Mouse (Mus musculus) lung, adult 2 months (tissue): ENCODE measurements around the gene Mptx2. TPM values are rescaled to one million over a fixed set of nuclear protein-coding genes. Genes with fewer than 3 reads are reported as not detected.
"Not testable (repeated sequence)": the region's sequence is repeated elsewhere in the genome, so short reads cannot be mapped to it uniquely, and the experiment has no call there.

ENCODE experiments used
- DNase-seq: peaks from one replicate; pipeline ENCODE4 v3.0.0; 2022
- H3K4me1 ChIP-seq: fragments of 200-500 bp; 2 replicates; pipeline ENCODE4 v1.6.1; 2011; ENCODE audit warnings: low read length; ENCODE audit not compliant: control insufficient read depth, insufficient read depth
- H3K4me3 ChIP-seq: fragments of 200-500 bp; replicated peaks from 2 replicates; pipeline ENCODE3; 2011; ENCODE audit warnings: low read depth, mild to moderate bottlenecking, control low read depth, low read length; ENCODE audit errors: extremely low read depth
- CTCF ChIP-seq: fragments of 200-500 bp; IDR thresholded peaks from 2 replicates; pipeline ENCODE4 v1.5.1; 2011; ENCODE audit warnings: mild to moderate bottlenecking, low read length, control low read depth; ENCODE audit not compliant: insufficient read depth
- POLR2A ChIP-seq: fragments of 200-500 bp; IDR thresholded peaks from 2 replicates; pipeline ENCODE4 v1.6.1; 2011; ENCODE audit warnings: low read depth, mild to moderate bottlenecking, control low read depth, low read length, borderline replicate concordance; ENCODE audit errors: extremely low read depth
- WGBS: fragments of 180-500 bp; shearing (Covaris S2); methylation state at CpG from one replicate; pipeline ENCODE4 v1.1.7; 2018; 5-methylcytosine and 5-hydroxymethylcytosine counted together
- polyA plus RNA-seq: library from polyadenylated mRNA; depleted of rRNA; stranded (reverse); fragments of >200 nt; gene quantifications from 2 replicates; pipeline ENCODE4 v1.2.3, GENCODE M21; 2012; rRNA removed

Gene Mptx2
- polyA plus RNA-seq, 1 experiment = not detected

DNA sequence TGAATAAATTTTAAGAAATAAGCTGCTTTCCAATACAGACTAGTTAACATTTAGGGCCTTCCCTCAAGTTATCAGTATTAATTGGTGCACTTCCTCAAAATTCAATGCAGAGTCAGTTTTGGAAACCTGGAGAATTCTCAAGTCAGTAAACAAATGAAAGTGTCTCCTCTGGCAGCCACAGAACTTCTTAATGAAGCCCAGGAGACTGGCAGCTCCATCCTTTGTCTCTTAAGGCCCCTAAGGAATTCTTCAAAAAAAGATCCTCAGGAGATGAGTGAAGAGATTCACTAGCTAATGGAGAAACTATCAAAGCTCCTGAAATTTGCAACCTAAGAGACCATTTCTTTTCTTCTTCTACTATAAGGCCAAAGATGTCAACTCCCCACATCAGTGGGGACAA, 11.9 kb downstream of the Mptx2 start, which contains the start of gene Olfr418:
Gene Olfr418, plus strand, starts transcription at position 301 of the 400 bp plus-strand sequence.
- DNase-seq = no peak
- TF ChIP-seq POLR2A = no peak
- no peak for TF ChIP-seq CTCF
- H3K4me1 ChIP-seq = no peaks in the 10 kb centered on the region
- no peak within 1 kb of the TSS for H3K4me3 ChIP-seq

DNA sequence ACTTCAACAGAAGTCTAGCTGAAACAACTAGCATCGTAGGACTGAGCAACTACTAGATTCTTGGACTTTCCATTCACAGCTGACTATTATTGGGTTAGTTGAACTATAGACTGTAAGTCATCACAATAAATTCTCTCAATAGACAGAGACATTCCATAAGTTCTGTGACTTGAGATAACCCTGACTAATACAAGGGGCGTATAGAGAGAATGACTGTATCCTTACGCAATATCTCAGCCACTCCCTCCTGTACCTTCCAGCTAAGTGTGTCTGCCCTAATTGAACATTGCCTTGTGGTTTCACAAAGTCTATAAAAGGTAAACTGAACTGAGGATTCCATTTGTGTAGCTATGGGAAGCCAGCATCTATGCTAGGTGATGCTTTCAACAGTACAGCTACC, 27.7 kb downstream of the Mptx2 start:
- 85% methylated on average over 3 of the region's 3 CpGs for WGBS
- DNase-seq = no peak
- Histone ChIP-seq H3K4me3 (no peak overlapping the region), H3K4me1 (no peaks in the 10 kb centered on the region)
- TF ChIP-seq CTCF (no peak), POLR2A (no peak)

DNA sequence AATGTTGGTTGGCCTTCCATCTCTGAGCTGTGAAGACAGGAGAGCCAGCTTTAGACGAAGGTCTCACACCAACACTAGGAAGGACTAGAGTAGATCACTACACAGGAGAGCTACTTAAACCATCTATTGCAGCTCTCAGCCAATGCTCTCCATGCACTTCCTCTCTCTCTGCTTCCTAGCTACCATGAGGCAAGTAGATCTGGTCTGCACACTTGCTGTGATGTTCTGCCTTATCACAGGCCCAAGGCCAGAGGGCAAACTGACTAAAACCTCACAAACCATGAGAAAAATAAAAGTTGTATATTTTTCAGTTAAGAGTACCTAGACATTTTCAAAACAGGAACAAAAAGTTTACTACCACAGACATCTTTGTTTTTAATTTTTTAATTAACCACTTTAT, 40.6 kb downstream of the Mptx2 start:
- whole genome bisulfite sequencing = 64% methylated on average over 1 of the region's 1 CpGs
- H3K4me3 ChIP-seq, H3K4me1 ChIP-seq, DNase-seq: not testable (repeated sequence)

DNA sequence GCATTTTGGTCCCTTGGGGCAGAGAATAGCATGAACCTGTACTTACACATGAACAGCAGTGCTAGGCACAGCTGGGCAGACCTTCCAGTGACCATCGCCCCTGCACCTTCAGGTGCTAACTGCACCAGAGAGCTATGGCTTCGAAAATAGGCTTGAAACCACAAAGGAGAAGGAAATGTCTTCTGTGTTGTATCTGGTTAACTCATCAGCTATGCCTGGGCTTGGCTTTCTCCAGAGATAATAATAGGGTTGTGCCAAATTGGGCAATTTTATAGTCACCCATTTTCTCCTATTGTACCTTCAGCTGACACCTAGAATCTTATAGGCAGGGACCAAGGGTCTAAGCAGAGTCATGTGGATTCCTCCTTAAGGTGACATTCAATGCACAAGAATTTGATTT, 50.5 kb downstream of the Mptx2 start, which contains the start of gene Fcer1a:
Gene Fcer1a, minus strand, starts transcription at position 134 of the 400 bp plus-strand sequence.
- Histone ChIP-seq H3K4me1 (no peaks in the 10 kb centered on the region), H3K4me3 (no peak within 1 kb of the TSS)
- 59% methylated on average over 2 of the region's 2 CpGs for WGBS
- no peak for DNase-seq
- TF ChIP-seq POLR2A (no peak), CTCF (no peak)

Other genes starting within 250 kb of the Mptx2 start
- not detected in 2 replicates for gene Olfr1408, start 140.4 kb downstream of the Mptx2 start, polyA plus RNA-seq
- not detected in 2 replicates for gene Olfr1406, start 87.1 kb downstream of the Mptx2 start, polyA plus RNA-seq
- not detected in 2 replicates for gene Olfr218, start 80.0 kb downstream of the Mptx2 start, polyA plus RNA-seq
- gene Olfr1404, start 65.4 kb downstream of the Mptx2 start, polyA plus RNA-seq = not detected in 2 replicates
- gene Fcer1a, start 50.6 kb downstream of the Mptx2 start, polyA plus RNA-seq = 0.11 and 0.36 TPM in 2 replicates
- gene Olfr418, start 11.8 kb downstream of the Mptx2 start, polyA plus RNA-seq = not detected in 2 replicates
- 2.2 and 2.3 TPM in 2 replicates for gene Ackr1, start 56.0 kb upstream of the Mptx2 start, polyA plus RNA-seq
- 2.8 and 5.1 TPM in 2 replicates for gene Aim2, start 73.1 kb upstream of the Mptx2 start, polyA plus RNA-seq
- gene Cadm3, start 89.9 kb upstream of the Mptx2 start, polyA plus RNA-seq = 1.6 and 3.6 TPM in 2 replicates
- gene Ifi206, start 213.3 kb upstream of the Mptx2 start, polyA plus RNA-seq = 1.6 and 4.0 TPM in 2 replicates